Mouse (Mus musculus): Measurements from ENCODE around the gene Acp2. TPM values are rescaled to one million over a fixed set of nuclear protein-coding genes. Genes with fewer than 3 reads are reported as not detected.

Gene Acp2
- 10.9 and 11.4 TPM in 2 replicates for total RNA-seq (2014; fragmentation: Nextera tagmentation)
- 8.8 and 21.9 TPM in 2 replicates for total RNA-seq (2017)

- ATAC-seq (replicated peaks; ENCODE audit: low FRiP score, low TSS enrichment, poor library complexity, severe bottlenecking), result peak; percentile 88
These were observed at the start of gene Acp2, which contains the start of gene Nr1h3 for GRCm38 (mm10) chr2:91202222-91202971. Gene Acp2, plus strand, starts transcription at chr2:91202885. Gene Nr1h3, minus strand, starts transcription at chr2:91202834.

GRCm38 (mm10) chr2:91152885-91153377, 49.8 kb upstream of the Acp2 start:
- no peak for ATAC-seq (replicated peaks; ENCODE audit: low FRiP score, low TSS enrichment, poor library complexity, severe bottlenecking)

GRCm38 (mm10) chr2:91154091-91154490, 48.6 kb upstream of the Acp2 start:
- no peak for ATAC-seq (replicated peaks; ENCODE audit: low FRiP score, low TSS enrichment, poor library complexity, severe bottlenecking)

GRCm38 (mm10) chr2:91157002-91157752, 45.5 kb upstream of the Acp2 start:
- ATAC-seq (replicated peaks; ENCODE audit: low FRiP score, low TSS enrichment, poor library complexity, severe bottlenecking), result no peak

GRCm38 (mm10) chr2:91160591-91160990, 42.1 kb upstream of the Acp2 start:
- no peak for ATAC-seq (replicated peaks; ENCODE audit: low FRiP score, low TSS enrichment, poor library complexity, severe bottlenecking)

- no peak for ATAC-seq (replicated peaks; ENCODE audit: low FRiP score, low TSS enrichment, poor library complexity, severe bottlenecking)
These were observed 39.7 kb upstream of the Acp2 start for GRCm38 (mm10) chr2:91162952-91163351.

- no peak for ATAC-seq (replicated peaks; ENCODE audit: low FRiP score, low TSS enrichment, poor library complexity, severe bottlenecking)
These were observed 39.2 kb upstream of the Acp2 start for GRCm38 (mm10) chr2:91163532-91163931.

- peak; percentile 93 for ATAC-seq (replicated peaks; ENCODE audit: low FRiP score, low TSS enrichment, poor library complexity, severe bottlenecking)
These were observed 37.7 kb upstream of the Acp2 start for GRCm38 (mm10) chr2:91164991-91165390.

- ATAC-seq (replicated peaks; ENCODE audit: low FRiP score, low TSS enrichment, poor library complexity, severe bottlenecking), result no peak
These were observed 35.1 kb upstream of the Acp2 start for GRCm38 (mm10) chr2:91167629-91168028.

GRCm38 (mm10) chr2:91169587-91170322, 32.9 kb upstream of the Acp2 start:
- ATAC-seq (replicated peaks; ENCODE audit: low FRiP score, low TSS enrichment, poor library complexity, severe bottlenecking), result no peak

GRCm38 (mm10) chr2:91175490-91175889, 27.2 kb upstream of the Acp2 start:
- ATAC-seq (replicated peaks; ENCODE audit: low FRiP score, low TSS enrichment, poor library complexity, severe bottlenecking), result no peak

GRCm38 (mm10) chr2:91176234-91176633, 26.5 kb upstream of the Acp2 start:
- ATAC-seq (replicated peaks; ENCODE audit: low FRiP score, low TSS enrichment, poor library complexity, severe bottlenecking), result no peak

- ATAC-seq (replicated peaks; ENCODE audit: low FRiP score, low TSS enrichment, poor library complexity, severe bottlenecking), result no peak
These were observed 22.9 kb upstream of the Acp2 start for GRCm38 (mm10) chr2:91179825-91180224.

GRCm38 (mm10) chr2:91180706-91181105, 22.0 kb upstream of the Acp2 start:
- no peak for ATAC-seq (replicated peaks; ENCODE audit: low FRiP score, low TSS enrichment, poor library complexity, severe bottlenecking)

GRCm38 (mm10) chr2:91182016-91182404, 20.7 kb upstream of the Acp2 start:
- no peak for ATAC-seq (replicated peaks; ENCODE audit: low FRiP score, low TSS enrichment, poor library complexity, severe bottlenecking)

- peak; percentile 73 for ATAC-seq (replicated peaks; ENCODE audit: low FRiP score, low TSS enrichment, poor library complexity, severe bottlenecking)
These were observed 20.1 kb upstream of the Acp2 start for GRCm38 (mm10) chr2:91182405-91183147.

GRCm38 (mm10) chr2:91183148-91183513, 19.6 kb upstream of the Acp2 start:
- peak; percentile 90 for ATAC-seq (replicated peaks; ENCODE audit: low FRiP score, low TSS enrichment, poor library complexity, severe bottlenecking)

GRCm38 (mm10) chr2:91183711-91184405, 18.8 kb upstream of the Acp2 start, which contains the start of gene Madd:
Gene Madd, minus strand, starts transcription at chr2:91183837.
- peak; percentile 68 for ATAC-seq (replicated peaks; ENCODE audit: low FRiP score, low TSS enrichment, poor library complexity, severe bottlenecking)

- no peak for ATAC-seq (replicated peaks; ENCODE audit: low FRiP score, low TSS enrichment, poor library complexity, severe bottlenecking)
These were observed 16.5 kb upstream of the Acp2 start for GRCm38 (mm10) chr2:91186208-91186607.
